Mouse (Mus musculus) telencephalon, adult 2 months (tissue): ENCODE data around the gene H2al1h.
"Not testable (repeated sequence)": the region's sequence is repeated elsewhere in the genome, so short reads cannot be mapped to it uniquely, and the experiment has no call there.

ENCODE experiments used
- DNase-seq: peaks from one replicate; pipeline ENCODE4 v3.0.0-alpha.2; 2011; ENCODE audit warnings: low read depth, low spot score

The H2al1h gene

GRCm38 (mm10) chrX:11321192-11321591 is at the start of gene H2al1h:
Gene H2al1h (plus strand): TSS chrX:11321492.
- DNase-seq, result not testable (repeated sequence)

DNA sequence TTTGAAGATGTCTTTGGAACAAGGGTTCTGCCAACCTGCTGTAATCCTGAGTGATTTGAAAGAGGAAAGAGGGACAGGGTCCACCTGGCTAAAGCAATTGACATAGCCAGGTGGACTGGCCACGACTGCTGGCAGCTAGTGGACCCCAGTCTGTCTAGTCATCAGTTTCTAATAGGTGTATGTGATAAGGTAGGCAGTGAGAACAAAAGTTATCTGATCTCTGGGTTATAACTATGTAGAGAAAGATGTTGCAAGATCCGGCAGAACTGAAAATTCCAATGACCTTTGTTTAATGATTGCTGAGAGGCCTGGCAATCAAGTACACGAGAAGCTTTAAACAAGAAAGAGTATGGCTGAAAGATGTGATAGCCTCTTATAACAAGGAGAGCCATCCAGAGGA is 48.1 kb upstream of the H2al1h start:
- no peak for DNase-seq

DNA sequence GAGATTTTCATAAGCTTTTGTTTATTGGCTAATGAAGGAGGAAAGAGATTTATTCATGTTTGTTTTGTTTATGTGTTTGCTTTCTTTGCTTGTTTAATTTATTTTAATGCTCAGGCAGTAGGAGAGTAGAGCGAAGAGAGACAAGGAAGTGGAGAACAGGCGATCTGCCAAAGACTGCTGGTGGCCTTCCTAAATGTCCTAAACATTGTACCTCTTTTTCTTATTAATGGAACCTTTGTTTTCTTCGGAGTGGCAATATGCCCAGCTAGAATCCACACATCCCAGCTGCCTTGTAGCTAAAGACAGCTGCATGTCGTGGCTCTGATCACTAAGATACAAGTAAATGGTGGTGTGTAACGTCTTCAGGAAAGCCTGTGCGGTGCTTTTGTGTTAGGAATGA is 44.2 kb upstream of the H2al1h start:
- no peak for DNase-seq

- no peak for DNase-seq
These were observed 40.6 kb upstream of the H2al1h start for GRCm38 (mm10) chrX:11280741-11281140.

GRCm38 (mm10) chrX:11288306-11288882 is 32.9 kb upstream of the H2al1h start:
- no peak for DNase-seq

DNA sequence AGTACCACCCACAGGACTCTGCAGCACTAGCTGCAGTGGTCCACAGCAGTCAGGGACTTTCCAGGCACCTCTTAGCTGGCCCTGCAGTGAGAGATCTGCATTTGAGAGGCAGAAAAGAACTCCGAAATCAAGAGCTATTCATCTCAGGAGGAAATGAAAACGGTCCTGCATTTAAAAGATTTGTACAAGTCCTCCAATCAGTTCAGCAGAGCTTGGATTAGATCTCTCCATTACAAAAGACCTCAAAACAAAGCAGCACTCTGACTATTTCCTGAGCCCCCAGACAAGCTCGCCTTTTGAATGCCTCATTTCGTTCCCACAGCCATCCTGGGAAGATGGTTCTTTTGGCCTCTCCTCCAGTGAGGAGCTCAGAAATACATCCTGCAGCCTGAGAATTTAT is 32.0 kb upstream of the H2al1h start:
- no peak for DNase-seq

DNA sequence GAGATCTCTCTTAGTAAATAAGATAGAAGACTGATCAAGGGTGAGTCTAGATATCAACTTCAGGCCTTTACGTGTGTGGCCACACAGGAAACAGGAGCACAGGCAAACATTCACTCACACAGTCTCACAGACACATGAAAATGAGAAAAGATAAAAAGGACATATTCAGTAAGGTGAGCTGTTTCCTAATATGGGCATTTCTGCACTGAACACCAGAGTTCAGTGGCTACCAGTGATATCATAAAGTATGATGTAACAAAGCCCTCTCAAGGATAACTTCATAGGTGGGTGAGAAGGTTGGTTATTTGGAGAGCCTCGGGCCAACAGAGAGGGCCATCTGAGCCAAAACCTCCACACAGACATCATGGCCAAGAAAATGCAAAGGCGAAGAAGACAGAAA is 22.3 kb upstream of the H2al1h start, which contains the start of gene H2al1a:
H2al1a (plus strand) TSS at position 301 of the 400 bp plus-strand sequence.
- not testable (repeated sequence) for DNase-seq

DNA sequence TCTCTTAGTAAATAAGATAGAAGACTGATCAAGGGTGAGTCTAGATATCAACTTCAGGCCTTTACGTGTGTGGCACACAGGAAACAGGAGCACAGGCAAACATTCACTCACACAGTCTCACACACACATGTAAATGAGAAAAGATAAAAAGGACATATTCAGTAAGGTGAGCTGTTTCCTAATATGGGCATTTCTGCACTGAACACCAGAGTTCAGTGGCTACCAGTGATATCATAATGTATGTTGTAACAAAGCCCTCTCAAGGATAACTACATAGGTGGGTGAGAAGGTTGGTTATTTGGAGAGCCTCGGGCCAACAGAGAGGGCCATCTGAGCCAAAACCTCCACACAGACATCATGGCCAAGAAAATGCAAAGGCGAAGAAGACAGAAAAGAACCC is 19.2 kb upstream of the H2al1h start, which contains the start of gene H2al1b:
H2al1b (plus strand) TSS at position 301 of the 400 bp plus-strand sequence.
- DNase-seq, result not testable (repeated sequence)

DNA sequence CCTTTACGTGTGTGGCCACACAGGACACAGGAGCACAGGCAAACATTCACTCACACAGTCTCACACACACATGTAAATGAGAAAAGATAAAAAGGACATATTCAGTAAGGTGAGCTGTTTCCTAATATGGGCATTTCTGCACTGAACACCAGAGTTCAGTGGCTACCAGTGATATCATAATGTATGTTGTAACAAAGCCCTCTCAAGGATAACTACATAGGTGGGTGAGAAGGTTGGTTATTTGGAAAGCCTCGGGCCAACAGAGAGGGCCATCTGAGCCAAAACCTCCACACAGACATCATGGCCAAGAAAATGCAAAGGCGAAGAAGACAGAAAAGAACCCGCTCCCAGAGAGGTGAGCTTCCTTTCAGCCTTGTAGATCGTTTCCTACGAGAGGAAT is 15.9 kb upstream of the H2al1h start, which contains the start of gene H2al1c:
H2al1c (plus strand) TSS at position 301 of the 400 bp plus-strand sequence.
- DNase-seq, result not testable (repeated sequence)

DNA sequence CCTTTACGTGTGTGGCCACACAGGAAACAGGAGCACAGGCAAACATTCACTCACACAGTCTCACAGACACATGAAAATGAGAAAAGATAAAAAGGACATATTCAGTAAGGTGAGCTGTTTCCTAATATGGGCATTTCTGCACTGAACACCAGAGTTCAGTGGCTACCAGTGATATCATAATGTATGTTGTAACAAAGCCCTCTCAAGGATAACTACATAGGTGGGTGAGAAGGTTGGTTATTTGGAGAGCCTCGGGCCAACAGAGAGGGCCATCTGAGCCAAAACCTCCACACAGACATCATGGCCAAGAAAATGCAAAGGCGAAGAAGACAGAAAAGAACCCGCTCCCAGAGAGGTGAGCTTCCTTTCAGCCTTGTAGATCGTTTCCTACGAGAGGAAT is 12.8 kb upstream of the H2al1h start, which contains the start of gene H2al1d:
H2al1d (plus strand) TSS at position 301 of the 400 bp plus-strand sequence.
- not testable (repeated sequence) for DNase-seq

GRCm38 (mm10) chrX:11311634-11312033 is 9.7 kb upstream of the H2al1h start, which contains the start of gene H2al1e:
Gene H2al1e (plus strand): TSS chrX:11311934.
- DNase-seq, result not testable (repeated sequence)

GRCm38 (mm10) chrX:11314858-11315257 is 6.4 kb upstream of the H2al1h start, which contains the start of gene H2al1f:
Gene H2al1f (plus strand): TSS chrX:11315158.
- DNase-seq, result not testable (repeated sequence)

- DNase-seq, result not testable (repeated sequence)
These were observed 3.3 kb upstream of the H2al1h start, which contains the start of gene H2al1g for GRCm38 (mm10) chrX:11317956-11318355. Gene H2al1g (plus strand): TSS chrX:11318256.

DNA sequence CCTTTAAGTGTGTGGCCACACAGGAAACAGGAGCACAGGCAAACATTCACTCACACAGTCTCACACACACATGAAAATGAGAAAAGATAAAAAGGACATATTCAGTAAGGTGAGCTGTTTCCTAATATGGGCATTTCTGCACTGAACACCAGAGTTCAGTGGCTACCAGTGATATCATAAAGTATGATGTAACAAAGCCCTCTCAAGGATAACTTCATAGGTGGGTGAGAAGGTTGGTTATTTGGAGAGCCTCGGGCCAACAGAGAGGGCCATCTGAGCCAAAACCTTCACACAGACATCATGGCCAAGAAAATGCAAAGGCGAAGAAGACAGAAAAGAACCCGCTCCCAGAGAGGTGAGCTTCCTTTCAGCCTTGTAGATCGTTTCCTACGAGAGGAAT is 3.1 kb downstream of the H2al1h start, which contains the start of gene H2al1i:
H2al1i (plus strand) TSS at position 301 of the 400 bp plus-strand sequence.
- DNase-seq, result not testable (repeated sequence)

DNA sequence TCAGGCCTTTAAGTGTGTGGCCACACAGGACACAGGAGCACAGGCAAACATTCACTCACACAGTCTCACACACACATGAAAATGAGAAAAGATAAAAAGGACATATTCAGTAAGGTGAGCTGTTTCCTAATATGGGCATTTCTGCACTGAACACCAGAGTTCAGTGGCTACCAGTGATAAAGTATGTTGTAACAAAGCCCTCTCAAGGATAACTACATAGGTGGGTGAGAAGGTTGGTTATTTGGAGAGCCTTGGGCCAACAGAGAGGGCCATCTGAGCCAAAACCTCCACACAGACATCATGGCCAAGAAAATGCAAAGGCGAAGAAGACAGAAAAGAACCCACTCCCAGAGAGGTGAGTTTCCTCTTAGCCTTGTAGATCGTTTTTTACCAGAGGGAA is 6.2 kb downstream of the H2al1h start, which contains the start of gene H2al1j:
H2al1j (plus strand) TSS at position 301 of the 400 bp plus-strand sequence.
- DNase-seq, result not testable (repeated sequence)

DNA sequence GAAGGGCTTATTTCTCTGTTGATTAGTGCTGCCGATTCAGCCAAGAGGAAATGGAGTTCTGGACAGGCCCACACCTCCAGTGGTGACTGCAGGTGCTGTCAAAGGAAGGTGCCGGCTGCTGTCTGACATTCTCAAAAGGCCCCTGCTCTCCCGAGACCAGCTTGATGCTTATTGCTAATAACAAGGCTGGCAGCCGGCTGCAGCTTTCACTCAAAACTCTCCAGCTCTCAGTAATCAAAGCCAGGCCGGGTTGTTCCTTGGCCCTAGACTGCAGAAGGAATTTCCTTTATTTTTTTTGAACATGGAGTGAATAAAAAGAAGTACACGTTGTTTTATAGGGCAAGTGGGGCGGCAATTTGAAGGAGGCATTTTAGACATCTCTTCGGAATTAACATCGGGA is 24.5 kb downstream of the H2al1h start:
- DNase-seq, result no peak

DNA sequence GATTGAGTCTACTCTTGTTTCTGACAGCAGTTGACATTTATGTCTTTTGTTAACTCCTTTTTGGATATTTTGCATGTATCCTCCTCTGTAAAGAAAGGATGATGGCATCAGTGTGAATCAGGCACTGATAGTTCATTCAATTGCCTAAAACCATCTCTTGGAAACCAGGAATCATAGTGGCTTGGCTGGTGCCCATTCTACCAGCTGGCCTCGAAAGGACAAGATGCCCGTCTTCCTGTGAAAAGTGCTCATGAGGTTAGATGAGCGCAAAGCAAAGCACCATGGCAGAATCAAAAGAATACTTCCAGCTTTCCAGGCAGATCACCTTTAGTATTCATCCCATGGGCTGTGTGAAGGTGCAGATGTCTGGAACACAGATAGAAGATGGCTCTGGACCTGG is 25.5 kb downstream of the H2al1h start:
- no peak for DNase-seq

- DNase-seq, result no peak
These were observed 39.5 kb downstream of the H2al1h start for GRCm38 (mm10) chrX:11360823-11361222.

GRCm38 (mm10) chrX:11361261-11361660 is 40.0 kb downstream of the H2al1h start:
- DNase-seq, result no peak

- DNase-seq, result no peak
These were observed 42.6 kb downstream of the H2al1h start for GRCm38 (mm10) chrX:11363890-11364289.

DNA sequence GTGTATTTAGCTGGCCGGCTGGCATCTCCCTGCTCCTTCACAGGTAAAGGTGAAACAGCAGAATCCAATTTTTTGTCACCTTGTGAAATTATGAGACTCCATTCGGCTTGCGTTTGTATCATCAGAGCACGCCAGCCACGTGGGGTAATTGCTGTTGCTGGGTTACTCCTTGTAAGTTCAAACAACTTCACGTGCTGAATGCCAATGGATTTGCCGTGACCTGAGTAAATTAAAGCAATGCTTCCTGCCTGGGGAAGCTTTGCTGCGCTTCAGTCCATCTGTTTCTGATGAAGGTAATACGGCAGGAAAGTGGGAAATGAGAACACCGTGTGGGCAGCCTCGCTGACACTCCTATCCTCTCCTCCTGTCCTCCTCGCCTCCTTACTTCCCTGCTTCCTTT is 43.9 kb downstream of the H2al1h start:
- DNase-seq, result no peak
